Mouse (Mus musculus) liver, postnatal 0 days (tissue): ENCODE results near the gene Nsmf. TPM values are rescaled to one million over a fixed set of nuclear protein-coding genes. Genes with fewer than 3 reads are reported as not detected.

Source experiments
- ATAC-seq: fragments of 200-750 bp; cut with Nextera tagmentation; 2 replicates; pipeline ENCODE4 v1.8.0; 2017; ENCODE audit warnings: mild to moderate bottlenecking, moderate library complexity
- DNase-seq: peaks from one replicate; pipeline ENCODE4 v3.0.0-alpha.2; 2016
- H3K27ac ChIP-seq: fragments of 300-500 bp; sonication (generic); 2 replicates; pipeline ENCODE4 v1.5.1; 2014; ENCODE audit warnings: antibody characterized with exemption, moderate library complexity, mild to moderate bottlenecking, low read depth
- H3K27me3 ChIP-seq: fragments of 300-500 bp; sonication (generic); 2 replicates; pipeline ENCODE4 v1.6.1; 2014; ENCODE audit warnings: low read length, control low read depth, mixed read lengths; ENCODE audit not compliant: insufficient read depth
- H3K36me3 ChIP-seq: fragments of 300-500 bp; sonication (generic); replicated peaks from 2 replicates; pipeline ENCODE4 v1.6.1; 2014; ENCODE audit warnings: mild to moderate bottlenecking, control low read depth, low read length, moderate library complexity, mixed read lengths; ENCODE audit not compliant: insufficient read depth
- H3K4me1 ChIP-seq: fragments of 300-500 bp; sonication (generic); 2 replicates; pipeline ENCODE4 v1.6.1; 2014; ENCODE audit warnings: antibody characterized with exemption, mild to moderate bottlenecking, control low read depth; ENCODE audit not compliant: insufficient read depth
- H3K4me2 ChIP-seq: fragments of 300-500 bp; sonication (generic); 2 replicates; pipeline ENCODE4 v1.6.1; 2014; ENCODE audit warnings: low read depth, mild to moderate bottlenecking, low read length, moderate library complexity, mixed read lengths
- H3K4me3 ChIP-seq: fragments of 300-500 bp; sonication (generic); 2 replicates; pipeline ENCODE4 v1.5.1; 2014; ENCODE audit warnings: low read depth, low read length
- H3K9ac ChIP-seq: fragments of 300-500 bp; sonication (generic); replicated peaks from 2 replicates; pipeline ENCODE4 v1.6.1; 2014; ENCODE audit warnings: mild to moderate bottlenecking, moderate library complexity
- H3K9me3 ChIP-seq: fragments of 300-500 bp; sonication (generic); 2 replicates; pipeline ENCODE4 v1.6.1; 2016; ENCODE audit warnings: mild to moderate bottlenecking, control low read depth, low read length, mixed read lengths
- CTCF ChIP-seq: sonication (generic); IDR thresholded peaks from 2 replicates; pipeline ENCODE4 v1.5.1; 2016; ENCODE audit warnings: antibody characterized with exemption, low read depth
- EP300 ChIP-seq: IDR thresholded peaks from 2 replicates; pipeline ENCODE4 v1.6.1; 2016; ENCODE audit warnings: antibody characterized with exemption, low read depth, mild to moderate bottlenecking
- WGBS: fragments of 180-500 bp; shearing (Covaris S2); extraction: QIAGEN DNeasy Blood & Tissue Kit; methylation state at CpG from one replicate; pipeline ENCODE4 v1.1.7; 2014; ENCODE audit not compliant: insufficient replicate concordance; 5-methylcytosine and 5-hydroxymethylcytosine counted together
- polyA plus RNA-seq: library from polyadenylated mRNA; unstranded; fragments of >200 nt; fragmentation: Nextera tagmentation; extraction: Ambion mirVana; gene quantifications from 2 replicates; pipeline ENCODE4 v1.2.1, GENCODE M21; 2015

Gene Nsmf
- polyA plus RNA-seq, 1 experiment from 2014 or later = 29.0 TPM

- no peaks in the 10 kb centered on the region for H3K9me3 ChIP-seq
- no peak overlapping the region for H3K9ac ChIP-seq
- DNase-seq = no peak
- peaks cover 6% of the 10 kb centered on the region for H3K4me1 ChIP-seq
- H3K27ac ChIP-seq = no peak overlapping the region
- no peaks in the 10 kb centered on the region for H3K36me3 ChIP-seq
- no peak overlapping the region for H3K4me3 ChIP-seq
- no peaks in the 10 kb centered on the region for H3K27me3 ChIP-seq
- H3K4me2 ChIP-seq = no peak overlapping the region
- WGBS = 75% methylated on average over 4 of the region's 4 CpGs
- no peak for ATAC-seq
- no peak for TF ChIP-seq CTCF
- TF ChIP-seq EP300 = no peak
These were observed 21.4 kb downstream of the Nsmf start for GRCm38 (mm10) chr2:25075506-25075905.

- peak overlapping the region; percentile 45 for H3K4me2 ChIP-seq
- ATAC-seq (peak; percentile 71), DNase-seq (peak; percentile 54)
- H3K27me3 ChIP-seq = no peaks in the 10 kb centered on the region
- no peak overlapping the region for H3K9ac ChIP-seq
- no peak overlapping the region for H3K4me3 ChIP-seq
- H3K27ac ChIP-seq = peak overlapping the region; percentile 72
- no peaks in the 10 kb centered on the region for H3K36me3 ChIP-seq
- TF ChIP-seq EP300 = no peak
- no peak for TF ChIP-seq CTCF
- H3K4me1 ChIP-seq = peaks cover 10% of the 10 kb centered on the region
- no peaks in the 10 kb centered on the region for H3K9me3 ChIP-seq
- WGBS = 38% methylated on average over 1 of the region's 1 CpGs
These were observed 24.8 kb downstream of the Nsmf start for GRCm38 (mm10) chr2:25078967-25079366.

GRCm38 (mm10) chr2:25080076-25080475 is 25.9 kb downstream of the Nsmf start, which contains the start of gene Entpd8:
TSS of gene Entpd8 (plus strand) at chr2:25080304.
- 47% methylated on average over 5 of the region's 5 CpGs for WGBS
- H3K4me1 ChIP-seq = peaks cover 10% of the 10 kb centered on the region
- H3K4me2 ChIP-seq = peak within 1 kb of the TSS; percentile 67
- peak within 1 kb of the TSS; percentile 24 for H3K4me3 ChIP-seq
- no peak for TF ChIP-seq CTCF
- no peak for TF ChIP-seq EP300
- DNase-seq (no peak), ATAC-seq (peak; percentile 73)
- H3K36me3 ChIP-seq = no peaks in the 10 kb centered on the region
- H3K27me3 ChIP-seq = no peaks in the 10 kb centered on the region
- peak within 1 kb of the TSS; percentile 72 for H3K27ac ChIP-seq
- H3K9me3 ChIP-seq = no peaks in the 10 kb centered on the region
- peak within 1 kb of the TSS; percentile 18 for H3K9ac ChIP-seq

- Histone ChIP-seq H3K4me1 (peaks cover 4% of the 10 kb centered on the region), H3K4me2 (no peak overlapping the region), H3K9ac (no peak overlapping the region), H3K9me3 (no peaks in the 10 kb centered on the region), H3K36me3 (no peaks in the 10 kb centered on the region), H3K27ac (no peak overlapping the region), H3K4me3 (no peak overlapping the region), H3K27me3 (no peaks in the 10 kb centered on the region)
- TF ChIP-seq EP300 (no peak), CTCF (no peak)
- ATAC-seq (no peak), DNase-seq (no peak)
- WGBS = 78% methylated on average over 4 of the region's 4 CpGs
These were observed 29.5 kb downstream of the Nsmf start for GRCm38 (mm10) chr2:25083697-25084096.

- Histone ChIP-seq H3K9me3 (no peaks in the 10 kb centered on the region), H3K4me1 (0 out of 2 replicates have a peak, but pooled peaks cover 4% of the 10 kb centered on the region), H3K4me3 (no peak overlapping the region), H3K27ac (no peak overlapping the region), H3K27me3 (no peaks in the 10 kb centered on the region), H3K36me3 (no peaks in the 10 kb centered on the region), H3K4me2 (no peak overlapping the region), H3K9ac (no peak overlapping the region)
- ATAC-seq (no peak), DNase-seq (no peak)
- WGBS = 92% methylated on average over 5 of the region's 5 CpGs
- no peak for TF ChIP-seq EP300
- TF ChIP-seq CTCF = no peak
These were observed 31.4 kb downstream of the Nsmf start for GRCm38 (mm10) chr2:25085571-25085970.

- Histone ChIP-seq H3K9me3 (no peaks in the 10 kb centered on the region), H3K4me2 (no peak overlapping the region), H3K9ac (no peak overlapping the region), H3K4me3 (no peak overlapping the region), H3K4me1 (no peaks in the 10 kb centered on the region), H3K27ac (no peak overlapping the region), H3K36me3 (no peaks in the 10 kb centered on the region), H3K27me3 (no peaks in the 10 kb centered on the region)
- TF ChIP-seq CTCF (no peak), EP300 (no peak)
- ATAC-seq (no peak), DNase-seq (no peak)
- WGBS = 72% methylated on average over 2 of the region's 2 CpGs
These were observed 33.7 kb downstream of the Nsmf start for GRCm38 (mm10) chr2:25087842-25088241.

GRCm38 (mm10) chr2:25088636-25089035 is 34.5 kb downstream of the Nsmf start:
- Histone ChIP-seq H3K9ac (no peak overlapping the region), H3K27ac (no peak overlapping the region), H3K4me2 (no peak overlapping the region), H3K4me1 (no peaks in the 10 kb centered on the region), H3K9me3 (no peaks in the 10 kb centered on the region), H3K27me3 (no peaks in the 10 kb centered on the region), H3K36me3 (no peaks in the 10 kb centered on the region), H3K4me3 (no peak overlapping the region)
- 65% methylated on average over 3 of the region's 3 CpGs for WGBS
- TF ChIP-seq CTCF (no peak), EP300 (no peak)
- DNase-seq (no peak), ATAC-seq (no peak)
